In the genomic region with DNA sequence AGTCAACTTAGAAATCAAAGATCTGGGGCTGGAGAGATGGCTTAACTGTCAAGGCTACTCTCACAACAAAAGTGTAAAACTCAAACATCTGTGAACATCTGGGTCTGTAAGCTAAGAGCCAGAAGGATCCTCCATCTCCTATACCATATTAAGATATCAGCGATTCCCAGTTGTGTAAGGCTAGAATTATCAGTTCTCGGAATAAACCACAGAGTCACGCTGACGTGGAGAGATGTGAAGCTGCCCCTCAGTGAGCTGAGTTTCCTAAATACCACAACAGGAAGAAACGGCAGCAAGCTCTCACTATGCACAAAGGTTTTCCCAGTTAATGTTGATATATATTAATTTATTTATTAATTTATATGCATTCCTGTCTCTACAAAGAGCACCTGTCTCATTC, we compare ENCODE assay signal across 1 mouse cellular context.
TF ChIP-seq lines count a peak whose summit lies in the region.

No protein-coding gene starts in this region.

TF ChIP-seq in MEL, 35 proteins besides CTCF, POLR2A, EP300 and RAD21 (continued from another document):
- TF ChIP-seq ETS1 (IDR thresholded peaks at IDR 0.05; ENCODE audit: low read depth, low read length) (peak; percentile 97), GABPA (IDR thresholded peaks at IDR 0.05; ENCODE audit: low read depth, low read length) (peak; percentile 75), CHD1 (IDR thresholded peaks at IDR 0.05; ENCODE audit: low read depth, low read length) (no peak), ELF1 (IDR thresholded peaks at IDR 0.05; ENCODE audit: low read depth, low read length) (peak; percentile 45; the same call in 1 of the 2 replicates), NRF1 (IDR thresholded peaks at IDR 0.05; ENCODE audit: insufficient read depth, low read depth, low read length, poor library complexity, severe bottlenecking) (no peak), POLR2AphosphoS2 (IDR thresholded peaks at IDR 0.05; ENCODE audit: low read length) (peak; percentile 49; the same call in 1 of the 2 replicates)
